Mouse (Mus musculus): ENCODE measurements at regions not wholly inside any gene's neighbourhood (a gene's known extent, or its start where the extent isn't known, plus 50 kb on each side); places are given as distances from the start of the nearest gene placed in this dataset.

DNA sequence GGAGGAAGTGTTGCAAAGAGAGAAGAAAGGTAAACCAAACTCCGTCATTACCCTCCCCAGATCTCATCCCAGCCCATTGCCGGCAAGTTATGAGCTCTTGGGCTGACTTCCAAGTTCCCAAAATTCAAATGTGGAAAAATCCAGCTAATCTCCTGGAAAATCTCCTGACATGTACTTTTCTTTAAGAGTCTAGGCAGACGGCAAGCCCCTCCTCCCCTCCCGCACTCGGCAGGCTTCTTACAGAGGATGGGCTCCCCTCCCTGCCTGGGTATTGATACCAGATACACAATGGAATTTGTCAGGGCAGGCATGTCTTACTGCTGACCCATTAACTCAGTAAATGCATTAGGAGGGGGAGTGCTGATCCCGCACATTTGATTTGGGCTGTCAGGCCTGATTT, 271.0 kb downstream of the Pax1 start:
- ChIA-PET POLR2A (no interaction called here), CTCF (no interaction called here)

DNA sequence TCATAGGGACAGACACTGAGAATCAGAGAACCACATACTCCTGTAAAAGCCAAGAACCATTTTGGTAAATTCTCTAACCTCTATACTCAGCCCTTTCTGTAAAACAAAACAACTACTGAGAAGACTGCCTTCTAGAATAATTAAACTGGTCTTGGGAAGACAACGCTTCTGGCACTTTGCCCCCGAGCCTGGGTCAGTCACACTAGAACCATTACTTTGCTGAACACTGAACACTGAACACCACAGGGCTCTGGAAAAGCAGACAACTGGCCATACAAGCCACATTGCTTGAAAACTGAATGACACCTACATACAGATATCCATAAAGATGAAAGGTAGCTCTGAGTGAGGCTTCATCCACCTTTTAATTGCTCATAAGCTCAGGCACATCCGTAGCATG, 268.0 kb downstream of the Pax1 start:
- ChIA-PET CTCF (no interaction called here), POLR2A (no interaction called here)

DNA sequence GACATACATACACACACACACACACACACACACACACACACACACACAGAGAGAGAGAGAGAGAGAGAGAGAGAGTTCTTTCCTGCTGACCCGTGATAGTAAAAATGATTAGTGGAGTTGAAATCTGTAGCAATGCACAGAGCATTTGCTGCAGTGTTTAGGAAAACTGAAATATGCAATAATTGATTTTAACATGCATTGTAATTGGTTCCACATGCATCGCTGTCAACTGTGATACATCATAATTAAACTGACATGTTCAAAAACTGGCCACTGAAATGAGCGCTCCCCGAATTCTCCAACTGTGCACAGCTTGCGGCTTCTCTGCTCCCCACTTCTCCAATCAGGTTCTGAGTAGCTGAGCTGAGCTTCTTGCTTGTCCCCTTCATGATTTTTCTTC, 265.4 kb downstream of the Pax1 start:
- CTCF ChIA-PET = interaction anchor here in 1 of 4 experiments (0.6 kb wide), 1 partner anchor 483 kb away, joined by 3 read pairs; no protein-coding TSS in a partner anchor
- POLR2A ChIA-PET = no interaction called here

DNA sequence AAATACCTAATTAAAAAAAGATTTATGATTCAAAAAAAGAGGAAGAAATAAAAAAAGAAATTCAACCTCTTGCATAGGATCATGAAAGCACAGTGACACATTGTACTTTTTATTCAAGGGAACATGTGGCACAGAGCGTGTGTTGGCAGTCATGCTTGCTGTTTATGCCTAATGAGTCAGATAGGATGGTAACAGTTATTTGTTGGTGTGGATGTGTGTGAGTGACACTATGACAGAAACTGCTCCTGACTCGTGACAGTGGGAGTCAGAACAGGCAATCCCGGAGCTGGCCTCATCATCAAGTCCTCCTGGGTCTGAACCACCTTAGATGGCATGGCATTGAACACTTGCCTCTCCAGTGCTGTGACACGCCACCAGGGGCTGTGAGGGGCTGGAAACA, 261.4 kb downstream of the Pax1 start:
- CTCF ChIA-PET = no interaction called here
- POLR2A ChIA-PET = no interaction called here

- ChIA-PET CTCF (interaction anchor here in 1 of 4 experiments (0.6 kb wide), 1 partner anchor 276 kb away, joined by 3 read pairs; no protein-coding TSS in a partner anchor), POLR2A (no interaction called here)
Measured at GRCm38 (mm10) chr2:147617849-147618248, 256.1 kb downstream of the Pax1 start.

DNA sequence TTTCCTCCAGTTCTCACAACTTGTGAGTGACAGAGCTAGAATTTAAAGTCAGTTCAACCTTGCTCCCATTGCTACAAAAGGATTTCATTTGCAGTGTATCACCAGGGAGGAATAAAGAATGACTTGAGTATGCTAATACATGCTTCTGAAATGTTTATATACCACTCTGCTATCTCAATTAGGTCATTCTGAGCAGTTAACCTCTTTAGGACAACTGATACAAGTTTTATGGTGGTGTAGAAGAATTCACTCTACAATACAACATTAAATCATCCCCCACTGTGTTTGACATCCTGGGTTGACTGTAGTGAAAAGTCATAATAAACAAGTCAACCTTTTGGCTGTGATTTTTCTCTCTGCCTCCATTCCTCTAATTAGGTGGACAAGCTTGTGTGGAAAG, 248.6 kb downstream of the Pax1 start:
- POLR2A ChIA-PET = no interaction called here
- CTCF ChIA-PET = interaction anchor here in 1 of 4 experiments (0.5 kb wide), 1 partner anchor 273 kb away, joined by 9 read pairs; no protein-coding TSS in a partner anchor

- CTCF ChIA-PET = no interaction called here
- POLR2A ChIA-PET = interaction anchor here in 1 of 4 experiments (0.6 kb wide), 1 partner anchor 34 kb away, joined by 6 read pairs; no protein-coding TSS in a partner anchor
Measured at GRCm38 (mm10) chr2:147601639-147602038, 239.9 kb downstream of the Pax1 start.

- POLR2A ChIA-PET = interaction anchor here in 1 of 4 experiments (0.7 kb wide), 1 partner anchor 117 kb away, joined by 3 read pairs; no protein-coding TSS in a partner anchor
- CTCF ChIA-PET = no interaction called here
Measured at GRCm38 (mm10) chr2:147572413-147572812, 210.7 kb downstream of the Pax1 start.

DNA sequence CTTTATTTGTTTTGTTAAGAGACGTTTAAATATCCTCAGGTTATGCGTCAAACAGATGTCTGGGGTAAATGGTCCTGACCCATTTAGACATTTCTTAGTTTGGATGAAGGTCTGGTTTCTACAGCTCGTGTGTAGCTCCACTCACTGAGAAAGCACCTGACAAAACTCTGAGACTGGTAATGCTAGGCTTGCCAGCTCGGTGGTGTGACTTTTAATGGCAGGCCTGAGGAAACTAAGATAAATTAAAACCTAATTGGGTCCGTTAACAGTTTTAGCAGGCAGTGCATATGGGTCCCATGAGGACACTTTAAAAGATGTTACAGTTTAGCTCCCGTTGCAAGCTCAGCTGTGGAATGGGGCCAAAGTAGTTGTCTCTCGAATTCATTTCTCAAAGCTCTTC, 199.5 kb downstream of the Pax1 start:
- ChIA-PET CTCF (interaction anchor here in 1 of 4 experiments (0.7 kb wide), 1 partner anchor 196 kb away, joined by 3 read pairs; no protein-coding TSS in a partner anchor), POLR2A (interaction anchor here in 1 of 4 experiments (0.6 kb wide), 1 partner anchor 16 kb away, joined by 3 read pairs; no protein-coding TSS in a partner anchor)

DNA sequence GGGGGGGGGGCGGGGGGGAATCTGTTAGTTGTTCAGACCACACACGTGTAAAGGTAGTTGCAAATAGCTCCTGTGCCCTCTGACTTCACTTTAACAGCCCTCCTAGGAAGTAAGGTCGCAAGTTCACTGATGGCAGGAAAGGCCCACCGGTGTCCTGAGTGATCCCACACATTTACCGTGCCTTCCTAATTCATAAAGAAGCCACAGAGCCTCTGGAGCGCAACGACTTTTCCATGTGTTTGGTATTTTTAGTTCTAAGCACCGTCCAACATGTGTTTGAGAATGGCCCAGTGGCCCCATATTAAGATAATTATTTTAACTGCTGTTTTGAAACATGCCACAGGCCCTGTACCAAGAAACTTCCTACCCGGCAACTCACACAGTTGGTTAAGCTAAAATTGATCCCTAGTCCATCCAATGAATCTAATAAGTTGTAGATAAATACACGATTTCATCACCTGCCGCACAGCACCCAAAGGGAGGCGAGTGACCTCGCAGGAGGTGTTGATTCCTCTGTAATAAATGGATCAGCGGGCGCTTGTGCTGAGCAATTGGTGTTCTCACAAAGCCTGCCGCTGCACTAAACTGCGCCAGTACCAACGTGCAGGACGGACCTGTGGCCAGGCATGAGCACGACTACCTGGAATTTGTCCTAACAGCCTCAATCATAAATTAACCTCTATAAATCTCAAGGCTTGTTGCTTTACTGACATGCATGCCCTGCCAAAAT, 198.9 kb downstream of the Pax1 start:
- CTCF ChIA-PET = interaction anchor here in 1 of 4 experiments (0.7 kb wide), 1 partner anchor 195 kb away, joined by 3 read pairs; no protein-coding TSS in a partner anchor
- POLR2A ChIA-PET = interaction anchor here in 1 of 4 experiments (0.6 kb wide), 1 partner anchor 17 kb away, joined by 3 read pairs; no protein-coding TSS in a partner anchor

GRCm38 (mm10) chr2:147529161-147529560, 167.4 kb downstream of the Pax1 start:
- CTCF ChIA-PET = no interaction called here
- POLR2A ChIA-PET = no interaction called here

GRCm38 (mm10) chr2:147515436-147515835, 153.7 kb downstream of the Pax1 start:
- POLR2A ChIA-PET = no interaction called here

GRCm38 (mm10) chr2:147514748-147515147, 153.0 kb downstream of the Pax1 start:
- CTCF ChIA-PET = no interaction called here
- POLR2A ChIA-PET = no interaction called here

More at GRCm38 (mm10) chr2:147515436-147515835, 153.7 kb downstream of the Pax1 start:
- CTCF ChIA-PET = no interaction called here

GRCm38 (mm10) chr2:147503962-147504361, 142.2 kb downstream of the Pax1 start:
- ChIA-PET CTCF (no interaction called here), POLR2A (interaction anchor here in 1 of 4 experiments (1.2 kb wide), 1 partner anchor 142 kb away, joined by 3 read pairs; the partner anchor contains the start of gene Pax1)

GRCm38 (mm10) chr2:147498731-147499130, 137.0 kb downstream of the Pax1 start:
- ChIA-PET POLR2A (no interaction called here), CTCF (no interaction called here)

GRCm38 (mm10) chr2:147455932-147456331, 94.2 kb downstream of the Pax1 start:
- POLR2A ChIA-PET = no interaction called here
- CTCF ChIA-PET = no interaction called here

DNA sequence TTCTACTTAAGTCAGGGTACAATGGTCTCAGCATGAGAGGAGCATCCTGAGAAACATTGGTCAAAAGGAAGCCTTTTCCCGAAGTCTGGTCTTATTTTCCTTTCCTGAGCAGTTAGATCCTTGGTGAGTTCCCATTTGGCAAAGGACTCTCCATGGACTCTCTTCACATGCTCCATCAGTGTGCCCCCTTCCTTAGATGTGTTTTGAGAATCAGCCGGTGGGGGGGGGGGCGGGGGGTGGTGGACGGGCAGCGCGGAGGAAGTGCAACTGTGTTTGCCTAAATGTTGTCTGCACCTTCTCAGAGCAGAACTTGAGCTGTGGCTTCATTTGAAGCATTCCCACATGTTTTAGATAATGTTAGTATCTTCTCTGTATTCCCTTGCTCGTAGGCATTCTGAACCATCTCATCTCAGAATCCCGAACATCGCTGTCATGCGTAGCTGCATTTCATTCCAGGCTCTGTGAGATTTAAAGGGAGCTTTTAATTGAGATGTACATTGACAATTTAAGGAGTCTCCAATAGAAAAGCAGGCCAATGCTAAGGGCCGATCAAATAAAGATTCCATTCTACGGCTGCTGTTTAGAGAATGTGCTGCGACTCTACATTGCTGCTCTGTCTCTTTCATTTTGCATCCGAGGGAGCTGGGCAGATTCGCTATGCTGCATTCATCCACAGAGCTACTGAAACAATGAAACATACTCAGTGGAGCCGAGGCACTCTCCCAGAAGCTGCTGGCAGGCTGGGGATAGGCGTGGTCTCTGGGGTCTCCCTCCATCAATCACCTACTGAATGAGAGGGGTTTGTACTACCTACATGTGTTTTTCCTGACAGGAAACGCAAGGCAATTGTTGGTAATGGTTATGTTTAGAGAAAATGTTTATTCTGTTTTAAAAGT, 92.9 kb downstream of the Pax1 start:
- POLR2A ChIA-PET = interaction anchor here in 1 of 4 experiments (0.9 kb wide), 1 partner anchor 111 kb away, joined by 3 read pairs; no protein-coding TSS in a partner anchor
- CTCF ChIA-PET = no interaction called here

All from embryonic stem cell, embryonic (primary cell).